Mouse (Mus musculus) left cerebral cortex, postnatal 36 days (tissue): Measurements from ENCODE around the gene Lix1l. TPM values are rescaled to one million over a fixed set of nuclear protein-coding genes. Genes with fewer than 3 reads are reported as not detected.

Experiments
- DNase-seq, 2 experiments: peaks; one replicate each; pipeline ENCODE4 v3.0.0; 2021 to 2022; ENCODE audit warnings: low spot score in 2 of 2, mixed read lengths in 1 of 2
- intact Hi-C: fragments of 180-260 bp; cut with DNase I; formaldehyde crosslinking; loops from one replicate; pipeline ENCODE4 v1.15.1; 2025
- total RNA-seq, 2 experiments: library from RNA; stranded (reverse); gene quantifications; 2 replicates each; pipeline ENCODE4 v1.2.3; 2021

The Lix1l gene
- total RNA-seq, 2 experiments from 2014 or later = 17.3 to 18.3 TPM

DNA sequence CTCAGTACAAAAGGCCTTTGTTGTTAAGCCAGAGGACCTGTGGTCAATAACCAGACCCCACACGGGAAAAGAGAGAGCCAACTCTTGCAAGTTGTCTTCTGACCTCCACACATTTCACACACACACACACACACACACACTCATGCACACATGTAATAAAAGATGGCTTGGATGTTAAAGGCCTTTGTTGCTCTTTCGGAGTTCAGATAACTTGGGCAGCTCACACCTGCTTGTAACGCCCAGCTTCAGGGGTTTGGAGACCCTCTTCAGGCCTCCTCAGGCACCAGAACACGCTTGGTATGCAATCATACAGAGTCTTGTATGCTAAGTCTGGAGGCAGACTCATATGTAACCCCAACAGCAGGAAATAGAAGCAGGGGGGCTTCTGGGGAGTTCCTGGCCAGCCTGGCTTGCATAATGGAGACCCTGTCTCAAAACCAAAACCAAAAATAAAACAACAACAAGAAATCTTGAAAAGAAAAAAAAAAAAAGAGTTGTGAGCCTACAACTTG is 21.7 kb upstream of the Lix1l start:
- DNase-seq = no peak
- intact Hi-C loops = no loop called here

DNA sequence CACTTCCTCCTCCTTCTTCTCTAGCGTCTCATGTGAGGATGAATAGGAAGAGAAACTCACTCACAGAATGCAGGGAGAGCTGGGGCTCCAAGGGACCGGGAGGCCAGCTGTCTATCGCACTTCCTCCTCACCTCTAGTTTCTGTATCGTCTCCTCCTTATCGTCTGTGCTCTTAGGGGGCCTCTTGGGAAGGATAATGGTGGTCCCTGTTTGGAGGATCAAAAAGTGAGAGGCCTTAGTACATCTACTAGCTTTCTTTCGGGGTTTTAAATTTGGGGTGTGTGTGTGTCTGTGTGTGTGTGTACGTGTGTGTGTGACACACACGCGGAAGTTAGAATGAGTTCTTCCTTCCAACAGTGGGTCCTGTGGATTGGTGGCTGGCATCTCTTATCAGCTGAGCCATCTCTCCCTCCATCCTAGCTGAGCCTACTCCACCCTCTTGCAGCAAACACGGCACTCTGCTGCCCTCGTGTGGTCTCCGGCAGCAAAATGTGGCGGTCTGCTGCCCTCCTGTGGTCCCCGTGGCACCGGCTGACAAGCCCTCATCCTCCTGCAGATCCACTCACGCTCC is 21.0 kb upstream of the Lix1l start:
- intact Hi-C loops = loop anchor here (1.0 to 10.0 kb wide), 2 partner anchors 29 to 55 kb away; partner anchors contain the start of genes Gm42957 and Pex11b
- peak; percentile 89 to 93 for DNase-seq

DNA sequence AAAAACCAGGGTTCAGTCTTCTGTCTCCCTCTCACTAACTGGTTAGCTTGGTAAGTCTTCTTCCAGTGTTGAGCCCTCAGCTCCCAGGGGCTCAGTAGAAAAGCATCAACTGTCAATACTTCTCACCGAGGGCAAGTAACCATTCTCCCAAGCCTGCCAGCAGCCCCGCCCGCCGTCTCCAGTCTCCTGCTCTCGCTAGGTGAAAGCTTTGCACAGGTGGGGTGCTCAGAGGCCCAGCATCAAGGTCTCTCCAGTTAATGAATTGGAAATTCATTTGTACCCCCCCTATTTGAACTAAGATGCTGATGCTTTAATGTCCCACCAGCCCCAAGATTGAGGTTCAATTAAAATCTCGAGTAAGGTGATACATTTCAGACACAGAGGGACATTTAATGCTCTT is 19.8 kb upstream of the Lix1l start:
- intact Hi-C loops = loop anchor here (10.0 kb wide), 1 partner anchor 54 kb away; the partner anchor contains the start of genes Gm42957 and Pex11b
- DNase-seq = no peak

DNA sequence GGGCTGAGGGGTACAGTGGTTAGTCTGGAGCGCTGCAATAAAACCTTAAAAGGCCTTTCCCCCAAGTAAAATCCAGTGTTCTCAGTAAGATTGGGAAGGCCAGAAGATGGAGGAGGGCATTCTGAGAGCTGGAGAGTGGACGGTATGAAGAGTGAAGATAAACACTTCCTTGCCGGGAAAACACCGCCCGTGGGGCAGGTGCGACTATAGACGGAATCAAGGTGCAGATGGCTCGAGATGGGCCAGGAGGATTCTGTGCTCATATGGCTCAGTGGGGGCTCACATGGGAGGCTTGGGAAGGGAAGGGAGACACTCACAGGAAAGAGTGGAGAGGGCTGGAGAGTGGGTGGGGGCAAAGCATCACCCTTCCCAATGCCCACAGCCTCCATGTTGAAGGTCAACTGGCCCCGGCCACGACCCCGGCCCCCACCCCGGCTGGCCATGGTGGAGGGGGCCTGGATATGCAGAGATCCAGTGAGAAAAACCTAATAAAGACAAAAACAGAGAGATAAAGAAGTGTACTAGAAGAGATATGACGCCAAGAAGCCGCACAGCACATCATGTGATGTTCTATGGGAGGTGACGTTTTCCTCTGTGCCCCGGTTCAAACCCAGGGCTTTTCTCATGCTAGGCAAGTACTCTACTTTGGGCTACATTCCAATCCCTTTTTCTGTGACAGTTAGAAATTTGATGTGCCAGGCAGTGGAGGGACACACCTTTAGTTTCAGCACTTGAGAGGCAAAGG is 19.0 kb upstream of the Lix1l start:
- intact Hi-C loops = loop anchor here (10.0 kb wide), 1 partner anchor 53 kb away; the partner anchor contains the start of genes Gm42957 and Pex11b
- DNase-seq = no peak

DNA sequence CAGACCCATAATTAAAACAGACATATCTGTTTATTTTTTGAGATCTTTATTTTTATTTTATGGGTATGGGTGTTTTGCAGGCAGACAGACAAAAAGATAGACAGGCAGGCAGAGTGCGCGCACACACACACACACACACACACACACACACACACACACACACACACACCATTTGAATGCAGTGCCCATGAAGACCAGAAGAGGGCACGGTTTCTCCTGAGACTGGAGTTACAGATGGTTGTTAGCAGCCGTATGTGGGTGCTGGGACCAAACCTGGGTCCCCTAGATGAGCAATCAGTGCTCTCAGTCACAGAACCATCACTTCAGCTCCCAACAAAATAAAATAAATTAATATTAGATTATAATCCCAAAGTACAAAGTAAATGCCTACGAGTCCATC is 17.6 kb upstream of the Lix1l start:
- DNase-seq = no peak
- intact Hi-C loops = loop anchor here (10.0 kb wide), 1 partner anchor 51 kb away; the partner anchor contains the start of genes Gm42957 and Pex11b

DNA sequence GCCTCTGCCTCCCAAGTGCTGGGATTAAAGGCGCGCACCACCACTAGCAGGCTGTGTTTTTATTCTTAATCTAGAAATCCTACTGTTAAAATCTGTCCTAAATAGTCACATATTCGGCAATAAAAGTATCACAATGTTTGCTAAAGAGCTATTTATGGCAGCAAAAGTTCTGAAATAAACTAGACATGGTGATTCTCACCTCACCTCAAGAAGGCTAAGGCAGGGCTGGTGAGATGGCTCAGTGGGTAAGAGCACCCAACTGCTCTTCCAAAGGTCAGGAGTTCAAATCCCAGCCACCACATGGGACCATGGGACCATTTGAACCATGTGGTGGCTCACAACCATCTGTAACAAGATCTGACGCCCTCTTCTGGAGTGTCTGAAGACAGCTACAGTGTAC is 10.3 kb upstream of the Lix1l start:
- intact Hi-C loops = no loop called here
- no peak for DNase-seq

DNA sequence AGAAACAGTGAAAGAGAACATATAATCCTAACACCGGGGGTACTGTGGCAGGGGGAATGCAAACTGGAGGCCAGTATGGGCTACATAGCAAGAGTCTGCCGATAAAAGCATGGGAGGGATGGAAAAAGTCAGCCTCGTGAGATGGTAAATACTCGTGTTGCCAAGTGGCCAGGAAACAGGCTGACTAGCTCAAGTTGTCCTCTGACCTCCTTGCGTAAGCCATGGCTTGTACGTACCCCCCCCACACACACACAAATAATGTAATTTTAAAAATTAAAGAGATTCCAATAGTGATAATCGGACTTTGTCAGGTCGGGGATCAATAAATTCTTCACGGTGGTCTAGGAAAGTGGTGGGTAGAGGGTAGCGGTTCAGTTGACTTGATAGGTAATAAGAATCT is 7.6 kb upstream of the Lix1l start:
- no peak for DNase-seq
- intact Hi-C loops = no loop called here

DNA sequence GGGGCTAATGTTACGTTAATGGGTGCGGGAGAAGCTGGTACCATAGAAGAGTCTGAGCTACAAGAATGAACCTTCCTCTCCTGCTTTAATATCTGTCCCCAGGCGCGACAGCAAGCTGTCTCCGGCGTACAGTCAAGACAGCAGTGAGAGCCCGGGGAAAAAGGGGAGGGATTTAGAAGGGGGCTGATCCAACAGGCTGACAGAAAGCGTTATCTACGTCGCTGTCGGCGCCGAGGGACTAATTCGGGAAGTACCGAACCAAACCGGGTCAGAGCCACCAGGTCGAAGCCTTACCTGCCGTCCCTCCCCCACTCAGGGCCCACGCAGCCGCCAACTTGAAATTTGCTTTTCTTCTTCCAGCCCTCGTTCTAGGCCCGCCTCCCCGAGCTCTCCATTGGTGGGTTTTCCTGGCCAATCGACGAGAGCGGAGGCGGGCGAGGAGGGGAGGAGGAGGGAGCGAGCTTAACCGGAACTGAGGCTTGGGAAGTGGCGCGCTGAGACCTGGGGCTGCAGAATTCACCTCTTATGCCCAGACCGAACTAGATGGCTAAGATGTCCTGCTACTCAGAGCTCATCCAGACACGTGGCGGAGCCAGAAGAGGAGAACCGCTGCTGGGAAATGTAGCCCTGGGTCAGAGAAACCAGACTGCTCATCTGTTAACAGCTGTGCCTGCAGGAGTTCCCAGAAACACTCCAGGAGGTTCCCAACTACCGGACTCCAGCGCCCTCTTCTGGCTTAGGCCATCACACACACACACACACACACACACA is 7.0 kb upstream of the Lix1l start, which contains the start of gene Polr3gl:
TSS of gene Polr3gl (minus strand) at position 392 of the 771 bp plus-strand sequence.
- DNase-seq = peak; percentile 94 to 95
- intact Hi-C loops = no loop called here

DNA sequence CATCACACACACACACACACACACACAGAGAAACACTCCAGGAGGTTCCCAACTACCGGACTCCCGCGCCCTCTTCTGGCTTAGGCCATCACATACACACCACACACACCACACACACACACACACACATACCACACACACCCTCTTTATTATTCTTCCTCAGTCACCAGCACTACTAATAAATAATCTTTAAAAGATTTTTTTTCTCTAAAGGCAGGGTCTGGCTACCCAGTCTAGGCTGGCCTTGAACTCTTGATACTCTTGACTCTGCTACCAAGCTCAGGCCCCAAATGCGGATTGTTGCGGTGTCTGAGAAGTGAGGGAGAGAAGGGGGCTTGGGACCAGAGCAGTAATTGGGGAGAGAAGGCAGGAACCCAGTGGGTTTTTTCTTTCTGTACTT is 6.1 kb upstream of the Lix1l start:
- intact Hi-C loops = loop anchor here (5.0 kb wide), 2 partner anchors 318 to 333 kb away; partner anchors contain the start of gene Hist2h4

DNA sequence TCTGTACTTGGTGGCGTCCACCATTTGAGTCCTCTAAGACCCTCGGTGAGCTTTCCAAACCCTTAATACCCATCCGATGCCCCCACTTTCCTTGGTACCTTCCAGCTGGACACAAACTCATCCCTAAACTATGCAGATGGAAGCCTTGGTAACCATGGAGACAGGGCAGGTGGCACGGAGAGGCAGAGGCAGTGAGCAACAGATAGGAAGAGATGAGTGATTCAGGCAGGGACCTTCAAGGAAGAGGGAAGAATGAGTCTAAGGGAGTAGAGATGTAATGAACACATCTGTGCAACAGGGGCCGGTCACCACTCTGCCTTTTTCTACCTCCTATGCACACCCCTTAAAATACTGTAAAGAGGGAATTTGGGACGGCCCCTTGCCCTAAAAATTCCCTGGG is 5.3 kb upstream of the Lix1l start:
- intact Hi-C loops = loop anchor here (2.0 to 5.0 kb wide), 3 partner anchors 19 to 333 kb away; partner anchors contain the start of genes Gm16253 and Hist2h4
- DNase-seq = peak; percentile 50 to 56

More for the DNA sequence above, 6.1 kb upstream of the Lix1l start:
- DNase-seq = no peak

DNA sequence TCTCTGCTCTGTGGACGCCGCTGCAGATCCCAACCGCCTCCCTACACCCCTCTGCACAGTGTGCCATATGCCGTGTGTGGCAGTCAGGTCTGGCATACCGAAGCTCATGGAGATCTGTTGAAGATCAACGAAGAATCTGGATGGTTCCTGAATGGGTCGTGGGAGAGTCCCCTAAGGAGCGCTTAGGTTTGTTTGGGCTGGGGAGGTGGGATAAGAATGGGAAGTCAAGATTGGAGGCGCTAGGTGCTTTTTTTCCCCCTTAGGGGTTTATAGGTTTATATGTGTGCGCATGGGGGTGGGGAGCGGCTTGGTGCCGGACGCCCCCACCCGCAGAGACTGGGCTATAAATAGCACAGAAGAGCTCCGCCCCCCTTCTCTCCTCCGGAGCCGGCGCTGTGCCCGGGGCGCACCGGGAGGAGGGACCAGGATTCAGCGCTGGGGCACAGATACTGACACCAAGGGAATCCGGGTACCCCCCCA is 4.7 kb upstream of the Lix1l start, which contains the start of gene Ankrd34a:
TSS of gene Ankrd34a (plus strand) at position 409 of the 480 bp plus-strand sequence.
- intact Hi-C loops = loop anchor here (2.0 to 5.0 kb wide), 3 partner anchors 19 to 334 kb away; partner anchors contain the start of genes Gm16253 and Hist2h4
- DNase-seq = peak; percentile 84 to 87

DNA sequence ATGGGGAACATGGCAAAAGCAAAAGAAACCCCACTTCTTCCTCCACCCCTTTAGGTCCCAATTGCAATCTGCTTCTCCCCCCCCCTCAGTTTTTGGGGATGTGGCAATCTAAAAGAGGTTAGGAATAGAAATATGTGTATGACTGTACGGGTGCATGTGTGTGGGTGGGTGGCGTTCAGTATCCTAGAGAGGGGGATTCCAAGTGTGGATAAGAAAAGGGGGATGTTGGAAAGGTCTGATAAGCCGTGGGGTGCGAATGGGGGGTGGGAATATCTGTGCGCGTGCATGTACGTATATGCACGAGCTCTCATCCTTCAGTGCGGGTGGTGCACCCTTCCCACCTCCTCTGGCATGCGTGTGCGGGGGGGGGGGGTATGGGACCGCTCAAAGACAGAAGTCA is 4.1 kb upstream of the Lix1l start:
- DNase-seq = peak in 1 of 2 experiments; percentile 52
- intact Hi-C loops = loop anchor here (2.0 to 5.0 kb wide), 3 partner anchors 20 to 335 kb away; partner anchors contain the start of genes Gm16253 and Hist2h4

DNA sequence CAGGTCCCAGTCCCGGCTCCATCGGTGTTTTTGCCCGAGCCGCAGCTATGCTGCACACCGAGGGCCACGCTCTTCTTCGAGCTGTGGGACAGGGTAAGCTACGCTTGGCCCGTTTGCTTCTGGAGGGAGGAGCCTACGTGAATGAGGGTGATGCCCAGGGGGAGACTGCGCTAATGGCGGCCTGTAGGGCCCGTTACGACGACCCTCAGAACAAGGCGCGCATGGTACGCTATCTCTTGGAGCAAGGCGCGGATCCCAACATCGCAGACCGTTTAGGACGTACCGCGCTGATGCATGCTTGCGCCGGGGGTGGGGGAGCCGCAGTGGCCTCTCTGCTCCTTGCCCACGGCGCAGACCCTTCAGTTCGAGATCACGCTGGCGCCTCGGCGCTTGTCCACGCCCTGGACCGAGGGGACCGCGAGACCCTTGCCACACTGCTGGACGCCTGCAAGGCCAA is 3.5 kb upstream of the Lix1l start:
- intact Hi-C loops = loop anchor here (2.0 to 5.0 kb wide), 3 partner anchors 21 to 335 kb away; partner anchors contain the start of genes Gm16253 and Hist2h4
- peak; percentile 50 to 67 for DNase-seq

DNA sequence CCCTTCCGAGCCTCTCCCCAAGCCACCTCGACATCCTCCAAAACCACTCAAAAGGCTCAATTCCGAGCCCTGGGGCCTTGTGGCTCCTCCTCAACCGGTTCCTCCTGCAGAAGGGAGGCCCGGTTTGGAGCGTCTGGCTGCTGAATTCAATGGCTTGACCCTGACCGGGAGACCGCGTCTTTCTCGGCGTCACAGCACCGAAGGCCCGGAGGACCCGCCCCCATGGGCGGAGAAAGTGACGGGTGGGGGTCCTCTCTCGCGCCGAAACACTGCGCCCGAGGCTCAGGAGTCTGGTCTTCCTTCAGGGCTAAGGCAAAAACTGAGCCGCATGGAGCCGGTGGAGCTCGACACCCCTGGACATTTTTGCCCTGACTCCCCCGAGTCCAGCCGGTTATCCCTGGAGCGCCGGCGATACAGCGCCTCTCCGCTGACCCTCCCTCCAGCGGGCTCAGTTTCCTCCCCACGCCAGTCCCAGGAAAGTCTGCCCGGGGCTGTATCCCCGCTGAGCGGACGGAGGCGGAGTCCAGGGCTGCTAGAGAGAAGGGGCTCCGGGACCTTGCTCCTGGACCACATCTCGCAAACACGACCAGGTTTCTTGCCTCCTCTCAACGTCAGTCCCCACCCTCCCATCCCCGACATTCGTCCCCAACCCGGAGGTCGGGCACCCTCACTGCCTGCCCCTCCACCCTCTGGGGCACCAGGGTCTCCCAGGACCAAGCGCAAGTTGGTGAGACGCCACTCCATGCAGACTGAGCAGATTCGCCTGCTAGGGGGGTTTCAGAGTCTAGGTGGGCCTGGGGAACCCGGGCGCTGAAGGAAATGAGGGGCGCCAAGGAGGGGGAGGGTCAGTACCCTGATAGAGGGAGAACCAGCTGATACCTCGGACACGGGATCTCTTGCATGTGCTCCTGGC is 2.5 kb upstream of the Lix1l start:
- peak; percentile 61 to 63 for DNase-seq
- intact Hi-C loops = loop anchor here (2.0 to 5.0 kb wide), 3 partner anchors 98 to 336 kb away; partner anchors contain the start of gene Hist2h4

DNA sequence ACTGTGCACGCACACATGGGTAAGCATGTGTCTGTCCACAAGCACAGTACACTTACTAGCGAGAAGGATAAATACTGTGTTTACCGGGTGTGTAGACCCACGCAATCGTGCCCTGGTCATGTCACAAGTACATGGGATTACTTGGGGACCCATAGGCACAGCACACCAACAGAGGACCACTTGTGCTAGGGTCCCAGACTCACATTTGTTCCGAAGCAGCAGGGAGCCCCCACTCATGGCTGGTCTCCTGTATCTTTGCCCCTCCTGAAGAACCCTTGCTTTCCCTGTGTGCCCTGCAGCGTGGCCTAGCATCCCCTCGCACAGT is 1.9 kb upstream of the Lix1l start:
- intact Hi-C loops = loop anchor here (2.0 to 5.0 kb wide), 3 partner anchors 98 to 337 kb away; partner anchors contain the start of gene Hist2h4
- no peak for DNase-seq

DNA sequence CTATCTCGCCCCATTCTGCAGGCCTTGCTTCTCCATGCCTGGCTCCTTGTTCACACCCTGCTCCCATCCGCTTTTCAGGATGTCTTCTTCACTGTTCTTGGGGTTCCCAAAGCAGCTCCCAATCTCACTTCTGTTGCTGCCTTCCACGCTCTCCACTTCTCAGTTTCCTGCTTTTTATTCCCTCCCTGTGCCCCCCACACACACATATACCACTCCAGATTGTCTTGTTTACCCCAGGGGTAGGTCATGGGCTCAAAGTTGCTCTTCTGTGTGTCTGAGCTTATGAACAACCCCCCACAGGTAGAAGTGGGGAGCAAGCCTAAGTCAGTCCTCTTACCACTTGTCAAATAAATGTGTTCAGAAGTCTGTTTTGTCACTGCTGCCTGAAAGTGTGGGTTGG is 1.5 kb upstream of the Lix1l start:
- no peak for DNase-seq
- intact Hi-C loops = loop anchor here (2.0 to 5.0 kb wide), 3 partner anchors 99 to 337 kb away; partner anchors contain the start of gene Hist2h4

DNA sequence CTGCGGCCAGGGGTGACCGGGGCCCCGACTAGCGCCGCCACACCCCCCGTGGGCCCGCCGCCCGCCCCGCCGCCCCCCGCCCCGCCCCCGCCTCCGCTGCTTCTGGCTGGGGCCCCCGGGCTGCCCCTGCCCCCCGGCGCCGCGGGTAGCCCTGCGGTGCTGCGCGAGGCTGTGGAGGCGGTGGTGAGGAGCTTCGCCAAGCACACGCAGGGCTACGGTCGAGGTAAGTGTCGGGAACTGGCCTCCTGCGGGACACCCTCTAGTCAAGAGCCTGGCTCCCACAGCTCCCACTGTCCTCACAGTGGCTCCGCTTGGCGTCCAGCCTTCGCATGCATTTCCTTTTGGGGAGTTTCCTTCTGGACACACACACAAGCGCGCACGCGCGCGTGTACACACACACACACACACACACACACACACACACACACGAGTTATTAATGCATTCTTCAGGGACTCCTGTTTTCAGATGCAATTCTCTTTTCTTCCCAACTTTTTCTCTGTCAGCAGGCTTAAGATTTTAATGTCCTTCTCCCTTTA is 370 bp downstream of the Lix1l start:
- peak; percentile 63 to 68 for DNase-seq

More for the DNA sequence above, 370 bp downstream of the Lix1l start:
- intact Hi-C loops = no loop called here
